Mouse (Mus musculus): ENCODE results near the gene Zar1. TPM values are rescaled to one million over a fixed set of nuclear protein-coding genes. Genes with fewer than 3 reads are reported as not detected.
"Not testable (repeated sequence)": the region's sequence is repeated elsewhere in the genome, so short reads cannot be mapped to it uniquely, and the experiment has no call there.

The Zar1 gene
- polyA plus RNA-seq (2015; fragmentation: Nextera tagmentation; extraction: Ambion mirVana) = 5.4 and 6.6 TPM in 2 replicates

- H3K9me3 ChIP-seq (replicated peaks); H3K27ac ChIP-seq (replicated peaks); ATAC-seq (ENCODE audit: low FRiP score); H3K4me1 ChIP-seq; H3K27me3 ChIP-seq (replicated peaks); H3K36me3 ChIP-seq: not testable (repeated sequence)
- Histone ChIP-seq H3K4me2 (peak within 1 kb of the TSS; percentile 68), H3K4me3 (replicated peaks) (peak within 1 kb of the TSS; percentile 41), H3K9ac (replicated peaks) (peak within 1 kb of the TSS; percentile 40)
- WGBS = 4% methylated on average over 18 of the region's 21 CpGs
These were observed at the start of gene Zar1 for GRCm38 (mm10) chr5:72580970-72581332. TSS of gene Zar1 (minus strand) at chr5:72581254.

- Histone ChIP-seq H3K4me2 (no peak overlapping the region), H3K36me3 (no peaks in the 10 kb centered on the region), H3K27me3 (replicated peaks) (no peaks in the 10 kb centered on the region), H3K27ac (replicated peaks) (no peak overlapping the region), H3K9ac (replicated peaks) (no peak overlapping the region), H3K9me3 (replicated peaks) (no peaks in the 10 kb centered on the region), H3K4me1 (no peaks in the 10 kb centered on the region), H3K4me3 (replicated peaks) (no peak overlapping the region)
- 96% methylated on average over 6 of the region's 6 CpGs for WGBS
- ATAC-seq (ENCODE audit: low FRiP score) = no peak
These were observed 49.0 kb upstream of the Zar1 start for GRCm38 (mm10) chr5:72630026-72630425.

- Histone ChIP-seq H3K4me1 (no peaks in the 10 kb centered on the region), H3K4me2 (no peak overlapping the region), H3K9ac (replicated peaks) (no peak overlapping the region), H3K27me3 (replicated peaks) (no peaks in the 10 kb centered on the region), H3K36me3 (no peaks in the 10 kb centered on the region), H3K27ac (replicated peaks) (no peak overlapping the region), H3K4me3 (replicated peaks) (no peak overlapping the region), H3K9me3 (replicated peaks) (no peaks in the 10 kb centered on the region)
- ATAC-seq (ENCODE audit: low FRiP score) = no peak
- 90% methylated on average over 1 of the region's 1 CpGs for WGBS
These were observed 40.0 kb upstream of the Zar1 start for GRCm38 (mm10) chr5:72621022-72621421.

- H3K36me3 ChIP-seq = no peaks in the 10 kb centered on the region
- no peaks in the 10 kb centered on the region for H3K27me3 ChIP-seq (replicated peaks)
- ATAC-seq (ENCODE audit: low FRiP score) = no peak
- no peak overlapping the region for H3K9ac ChIP-seq (replicated peaks)
- H3K4me3 ChIP-seq (replicated peaks) = no peak overlapping the region
- H3K4me1 ChIP-seq = no peaks in the 10 kb centered on the region
- H3K9me3 ChIP-seq (replicated peaks) = no peaks in the 10 kb centered on the region
- no peak overlapping the region for H3K4me2 ChIP-seq
- 87% methylated on average over 4 of the region's 4 CpGs for WGBS
- no peak overlapping the region for H3K27ac ChIP-seq (replicated peaks)
These were observed 36.4 kb upstream of the Zar1 start for GRCm38 (mm10) chr5:72617413-72617812.

GRCm38 (mm10) chr5:72603138-72603537 lies 22.1 kb upstream of the Zar1 start:
- WGBS = 91% methylated on average over 4 of the region's 4 CpGs
- no peaks in the 10 kb centered on the region for H3K9me3 ChIP-seq (replicated peaks)
- no peak overlapping the region for H3K9ac ChIP-seq (replicated peaks)
- no peaks in the 10 kb centered on the region for H3K36me3 ChIP-seq
- no peak overlapping the region for H3K4me2 ChIP-seq
- H3K4me3 ChIP-seq (replicated peaks) = no peak overlapping the region
- no peaks in the 10 kb centered on the region for H3K27me3 ChIP-seq (replicated peaks)
- H3K27ac ChIP-seq (replicated peaks) = no peak overlapping the region
- H3K4me1 ChIP-seq = no peaks in the 10 kb centered on the region
- ATAC-seq (ENCODE audit: low FRiP score) = no peak

- Histone ChIP-seq H3K9me3 (replicated peaks) (no peaks in the 10 kb centered on the region), H3K36me3 (no peaks in the 10 kb centered on the region), H3K27me3 (replicated peaks) (no peaks in the 10 kb centered on the region), H3K9ac (replicated peaks) (no peak overlapping the region), H3K4me1 (no peaks in the 10 kb centered on the region), H3K27ac (replicated peaks) (no peak overlapping the region), H3K4me2 (no peak overlapping the region), H3K4me3 (replicated peaks) (no peak overlapping the region)
- ATAC-seq (ENCODE audit: low FRiP score) = no peak
- WGBS = 16% methylated on average over 5 of the region's 5 CpGs
These were observed 20.0 kb upstream of the Zar1 start for GRCm38 (mm10) chr5:72601006-72601405.

- no peak within 1 kb of the TSS for H3K27ac ChIP-seq (replicated peaks)
- H3K9me3 ChIP-seq (replicated peaks) = no peaks in the 10 kb centered on the region
- H3K27me3 ChIP-seq (replicated peaks) = peaks cover 7% of the 10 kb centered on the region; the same call in 1 of the 2 replicates
- H3K4me3 ChIP-seq (replicated peaks) = peak within 1 kb of the TSS; percentile 40
- ATAC-seq (ENCODE audit: low FRiP score) = peak; percentile 84
- peak within 1 kb of the TSS; percentile 70 for H3K4me2 ChIP-seq
- WGBS = 3% methylated on average over 38 of the region's 38 CpGs
- peak within 1 kb of the TSS; percentile 30; the same call in 1 of the 2 replicates for H3K9ac ChIP-seq (replicated peaks)
- H3K36me3 ChIP-seq = no peaks in the 10 kb centered on the region
- H3K4me1 ChIP-seq = peaks cover 7% of the 10 kb centered on the region
These were observed 6.2 kb upstream of the Zar1 start, which contains the start of gene Gm5868 for GRCm38 (mm10) chr5:72587192-72587681. TSS of gene Gm5868 (minus strand) at chr5:72587551.

GRCm38 (mm10) chr5:72586667-72587191 lies 5.7 kb upstream of the Zar1 start:
- H3K27me3 ChIP-seq (replicated peaks); H3K4me1 ChIP-seq; H3K27ac ChIP-seq (replicated peaks); H3K9ac ChIP-seq (replicated peaks); H3K9me3 ChIP-seq (replicated peaks); H3K36me3 ChIP-seq: not testable (repeated sequence)
- ATAC-seq (ENCODE audit: low FRiP score) = peak; percentile 58; the same call in 1 of the 2 replicates
- Histone ChIP-seq H3K4me3 (replicated peaks) (peak overlapping the region; percentile 40), H3K4me2 (peak overlapping the region; percentile 70)
- 49% methylated on average over 25 of the region's 25 CpGs for WGBS

GRCm38 (mm10) chr5:72586122-72586521 lies 5.1 kb upstream of the Zar1 start:
- H3K4me2 ChIP-seq; H3K36me3 ChIP-seq; ATAC-seq (ENCODE audit: low FRiP score); H3K4me3 ChIP-seq (replicated peaks); H3K27ac ChIP-seq (replicated peaks); H3K9me3 ChIP-seq (replicated peaks); H3K9ac ChIP-seq (replicated peaks); H3K27me3 ChIP-seq (replicated peaks); H3K4me1 ChIP-seq: not testable (repeated sequence)
- whole genome bisulfite sequencing = 47% methylated on average over 7 of the region's 7 CpGs

- H3K36me3 ChIP-seq; H3K27ac ChIP-seq (replicated peaks); H3K9me3 ChIP-seq (replicated peaks); H3K4me1 ChIP-seq; H3K27me3 ChIP-seq (replicated peaks): not testable (repeated sequence)
- Histone ChIP-seq H3K4me3 (replicated peaks) (peak overlapping the region; percentile 41), H3K9ac (replicated peaks) (peak overlapping the region; percentile 40), H3K4me2 (peak overlapping the region; percentile 68)
- 4% methylated on average over 49 of the region's 73 CpGs for WGBS
- peak; percentile 83 for ATAC-seq (ENCODE audit: low FRiP score)
These were observed 725 bp downstream of the Zar1 start for GRCm38 (mm10) chr5:72580088-72580969.

GRCm38 (mm10) chr5:72579599-72579998 lies 1.5 kb downstream of the Zar1 start:
- peak; percentile 32; the same call in 1 of the 2 replicates for ATAC-seq (ENCODE audit: low FRiP score)
- 0 out of 2 replicates have a peak overlapping the region, but pooled peaks have one; percentile 41 for H3K4me3 ChIP-seq (replicated peaks)
- H3K9me3 ChIP-seq (replicated peaks); H3K9ac ChIP-seq (replicated peaks); H3K36me3 ChIP-seq; H3K27me3 ChIP-seq (replicated peaks); H3K4me1 ChIP-seq; H3K27ac ChIP-seq (replicated peaks): not testable (repeated sequence)
- WGBS = 24% methylated on average over 10 of the region's 10 CpGs
- H3K4me2 ChIP-seq = peak overlapping the region; percentile 68

- WGBS = 87% methylated on average over 5 of the region's 5 CpGs
- no peak overlapping the region for H3K27ac ChIP-seq (replicated peaks)
- no peak for ATAC-seq (ENCODE audit: low FRiP score)
- H3K27me3 ChIP-seq (replicated peaks) = no peaks in the 10 kb centered on the region
- H3K4me1 ChIP-seq = no peaks in the 10 kb centered on the region
- H3K9ac ChIP-seq (replicated peaks) = no peak overlapping the region
- no peaks in the 10 kb centered on the region for H3K9me3 ChIP-seq (replicated peaks)
- no peaks in the 10 kb centered on the region for H3K36me3 ChIP-seq
- no peak overlapping the region for H3K4me2 ChIP-seq
- H3K4me3 ChIP-seq (replicated peaks) = no peak overlapping the region
These were observed 15.4 kb downstream of the Zar1 start for GRCm38 (mm10) chr5:72565621-72566020.

Measured in neural tube, embryonic 15.5 days (tissue).